23 mouse cellular contexts compared by ENCODE assay signal in the genomic region with DNA sequence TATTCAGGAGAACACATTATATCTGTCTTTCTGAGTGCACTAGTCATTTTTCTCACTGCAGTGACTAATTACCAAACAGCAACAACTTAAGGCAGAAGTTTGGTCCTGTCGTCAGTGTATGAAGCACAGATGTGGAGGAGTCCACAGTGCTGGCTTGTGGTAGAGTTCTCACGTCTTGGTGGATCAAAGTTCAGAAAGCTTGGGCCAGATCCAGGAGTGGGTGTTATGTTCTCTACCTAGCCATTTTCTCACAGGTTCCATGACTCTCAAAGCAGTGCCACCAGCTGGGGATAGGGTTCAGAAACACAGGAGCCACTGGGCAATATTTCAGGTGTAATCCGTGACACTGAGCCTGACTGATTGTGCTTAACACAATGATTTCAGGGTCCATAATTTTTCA.
A peak's percentile ranks its signal among the peaks of the same experiment; 100 is the strongest.
DNase-seq lines count a peak whose midpoint lies in the region; ATAC-seq lines count a peak whose summit lies in the region.
"Had no signal": no experiment of that assay in that cellular context is flagged by ENCODE, and none has a peak within 500 bp of the region (broad histone marks: within the 10 kb centered on the region; RNA-seq: fewer than 3 reads in every experiment).

No protein-coding gene starts in this region.

- no peak for ATAC-seq in kidney, embryonic 14.5 days (ENCODE audit: low FRiP score, low TSS enrichment)
- ATAC-seq: activated CD4-positive, CD25-positive, alpha-beta regulatory T cell, adult 4 months; forebrain, embryonic 16.5 days had no signal

- DNase-seq in kidney, adult 11 months: peak; percentile 42
- DNase-seq in kidney, adult 8-10 months: peak; percentile 21 to 69
- peak; percentile 42 for DNase-seq in kidney, postnatal 14 days
- peak; percentile 4 to 22 for DNase-seq in kidney, postnatal 4 days
- DNase-seq in right cerebral cortex, postnatal 25 days: no peak
- DNase-seq in testis, postnatal 10 days (ENCODE audit: low spot score): no peak
- DNase-seq: adrenal gland, adult 8-10 months; adrenal gland, postnatal 25 days; cerebellum, adult 11-12 months; cerebellum, adult 8-10 months; cerebellum, postnatal 14 days; gastrocnemius, postnatal 10 days; gastrocnemius, postnatal 36 days; heart, adult 2 months; heart, postnatal 14 days had no signal

- no peaks in the 10 kb centered on the region for H3K9me3 ChIP-seq in kidney, embryonic 14.5 days (ENCODE audit: control insufficient read depth, low read length)
- H3K9me3 ChIP-seq: forebrain, embryonic 10.5 days; forebrain, embryonic 13.5 days; heart, embryonic 10.5 days; heart, embryonic 13.5 days; hindbrain, embryonic 13.5 days had no signal

- no peak overlapping the region for H3K27ac ChIP-seq in kidney, embryonic 14.5 days (ENCODE audit: low read depth, low read length)
- H3K27ac ChIP-seq: forebrain, embryonic 10.5 days; forebrain, embryonic 13.5 days; heart, adult 2 months; heart, embryonic 10.5 days; heart, embryonic 13.5 days; hindbrain, embryonic 13.5 days had no signal

- WGBS in kidney, embryonic 14.5 days: 63% methylated on average over 3 of the region's 3 CpGs

- no peaks in the 10 kb centered on the region for H3K27me3 ChIP-seq in kidney, embryonic 14.5 days (ENCODE audit: control insufficient read depth, insufficient read depth, low read length)
- H3K27me3 ChIP-seq: forebrain, embryonic 13.5 days; heart, embryonic 13.5 days; hindbrain, embryonic 13.5 days had no signal

- no peak overlapping the region for H3K4me3 ChIP-seq in kidney, embryonic 14.5 days (ENCODE audit: low read length)
- H3K4me3 ChIP-seq: forebrain, embryonic 10.5 days; forebrain, embryonic 13.5 days; heart, adult 2 months; heart, embryonic 10.5 days; heart, embryonic 13.5 days; hindbrain, embryonic 13.5 days had no signal

- H3K4me1 ChIP-seq in kidney, embryonic 14.5 days (ENCODE audit: control insufficient read depth, insufficient read depth, low read length): peaks cover 7% of the 10 kb centered on the region; the same call in 1 of the 2 replicates
- H3K4me1 ChIP-seq: heart, embryonic 10.5 days; heart, embryonic 13.5 days had no signal

- H3K4me2 ChIP-seq in kidney, embryonic 14.5 days (replicated peaks; ENCODE audit: low read depth, low read length): no peak overlapping the region
- H3K4me2 ChIP-seq: forebrain, embryonic 13.5 days; heart, embryonic 13.5 days; hindbrain, embryonic 13.5 days had no signal

- H3K9ac ChIP-seq in kidney, embryonic 14.5 days (ENCODE audit: low read depth, low read length): no peak overlapping the region
- H3K9ac ChIP-seq: forebrain, embryonic 13.5 days; heart, embryonic 13.5 days; hindbrain, embryonic 13.5 days had no signal

- no peaks in the 10 kb centered on the region for H3K36me3 ChIP-seq in kidney, embryonic 14.5 days (ENCODE audit: control insufficient read depth, insufficient read depth, low read length)
- H3K36me3 ChIP-seq: forebrain, embryonic 10.5 days; heart, embryonic 10.5 days; heart, embryonic 13.5 days; hindbrain, embryonic 13.5 days had no signal

Comparison
In these comparisons a context has a peak if more than half of its experiments do, and no peak if none do; other contexts are left out.
1. DNase-seq: peak in kidney, adult 11 months (single experiment), kidney, adult 8-10 months (2 of 2), kidney, postnatal 14 days (single experiment) and kidney, postnatal 4 days (2 of 2); none in right cerebral cortex, postnatal 25 days (single experiment) and testis, postnatal 10 days (single experiment).